Mouse (Mus musculus): Measurements from ENCODE around the gene Zbtb32. TPM values are rescaled to one million over a fixed set of nuclear protein-coding genes. Genes with fewer than 3 reads are reported as not detected.

Zbtb32 gene
- 0.36 and 0.63 TPM in 2 replicates for polyA plus RNA-seq (2015; fragmentation: Nextera tagmentation; extraction: Ambion mirVana)

- Histone ChIP-seq H3K36me3 (no peaks in the 10 kb centered on the region), H3K27ac (peak within 1 kb of the TSS; percentile 67), H3K9ac (no peak within 1 kb of the TSS), H3K9me3 (replicated peaks) (no peaks in the 10 kb centered on the region), H3K27me3 (0 out of 2 replicates have a peak, but pooled peaks cover 3% of the 10 kb centered on the region), H3K4me3 (replicated peaks) (no peak within 1 kb of the TSS), H3K4me1 (peaks cover 29% of the 10 kb centered on the region), H3K4me2 (peak within 1 kb of the TSS; percentile 27; the same call in 1 of the 2 replicates)
- 95% methylated on average over 12 of the region's 12 CpGs for WGBS
- ATAC-seq (replicated peaks; ENCODE audit: low FRiP score), result no peak
Observed at GRCm38 (mm10) chr7:30598786-30599185, at the start of gene Zbtb32. Gene Zbtb32 (minus strand): TSS chr7:30598909.

- peaks cover 27% of the 10 kb centered on the region for H3K27me3 ChIP-seq
- H3K27ac ChIP-seq, result no peak overlapping the region
- peaks cover 41% of the 10 kb centered on the region for H3K36me3 ChIP-seq
- H3K9me3 ChIP-seq (replicated peaks), result no peaks in the 10 kb centered on the region
- H3K4me2 ChIP-seq, result no peak overlapping the region
- H3K4me3 ChIP-seq (replicated peaks), result no peak overlapping the region
- 11% methylated on average over 4 of the region's 4 CpGs for WGBS
- H3K9ac ChIP-seq, result no peak overlapping the region
- H3K4me1 ChIP-seq, result peaks cover 22% of the 10 kb centered on the region
- ATAC-seq (replicated peaks; ENCODE audit: low FRiP score), result 0 out of 2 replicates have a peak, but pooled peaks have one; percentile 20
Observed at GRCm38 (mm10) chr7:30639083-30639482, 40.4 kb upstream of the Zbtb32 start.

GRCm38 (mm10) chr7:30636395-30636794 lies 37.7 kb upstream of the Zbtb32 start:
- Histone ChIP-seq H3K4me2 (no peak overlapping the region), H3K9ac (no peak overlapping the region), H3K27ac (no peak overlapping the region), H3K4me3 (replicated peaks) (no peak overlapping the region), H3K9me3 (replicated peaks) (no peaks in the 10 kb centered on the region), H3K36me3 (peaks cover 14% of the 10 kb centered on the region), H3K27me3 (peaks cover 53% of the 10 kb centered on the region), H3K4me1 (peaks cover 30% of the 10 kb centered on the region)
- ATAC-seq (replicated peaks; ENCODE audit: low FRiP score), result no peak
- 24% methylated on average over 11 of the region's 11 CpGs for WGBS

GRCm38 (mm10) chr7:30635752-30636151 lies 37.0 kb upstream of the Zbtb32 start, which contains the start of gene Etv2:
Gene Etv2 (minus strand): TSS chr7:30635852.
- ATAC-seq (replicated peaks; ENCODE audit: low FRiP score), result no peak
- 7% methylated on average over 5 of the region's 5 CpGs for WGBS
- peaks cover 8% of the 10 kb centered on the region for H3K36me3 ChIP-seq
- peaks cover 30% of the 10 kb centered on the region for H3K4me1 ChIP-seq
- H3K9ac ChIP-seq, result no peak within 1 kb of the TSS
- H3K4me3 ChIP-seq (replicated peaks), result peak within 1 kb of the TSS; percentile 26
- H3K9me3 ChIP-seq (replicated peaks), result no peaks in the 10 kb centered on the region
- H3K4me2 ChIP-seq, result peak within 1 kb of the TSS; percentile 56
- H3K27ac ChIP-seq, result no peak within 1 kb of the TSS
- peaks cover 58% of the 10 kb centered on the region for H3K27me3 ChIP-seq

GRCm38 (mm10) chr7:30634621-30635020 lies 35.9 kb upstream of the Zbtb32 start:
- Histone ChIP-seq H3K9me3 (replicated peaks) (no peaks in the 10 kb centered on the region), H3K4me3 (replicated peaks) (peak overlapping the region; percentile 26), H3K9ac (no peak overlapping the region), H3K27me3 (peaks cover 69% of the 10 kb centered on the region), H3K4me1 (peaks cover 30% of the 10 kb centered on the region), H3K4me2 (peak overlapping the region; percentile 56), H3K36me3 (no peaks in the 10 kb centered on the region), H3K27ac (no peak overlapping the region)
- ATAC-seq (replicated peaks; ENCODE audit: low FRiP score), result peak; percentile 73
- under 1% methylated on average over 20 of the region's 20 CpGs for WGBS

GRCm38 (mm10) chr7:30633762-30634412 lies 35.2 kb upstream of the Zbtb32 start:
- ATAC-seq (replicated peaks; ENCODE audit: low FRiP score), result no peak
- 4% methylated on average over 27 of the region's 27 CpGs for WGBS
- H3K27me3 ChIP-seq, result peaks cover 76% of the 10 kb centered on the region
- H3K9me3 ChIP-seq (replicated peaks), result no peaks in the 10 kb centered on the region
- 0 out of 2 replicates have a peak overlapping the region, but pooled peaks have one; percentile 2 for H3K9ac ChIP-seq
- H3K4me2 ChIP-seq, result 0 out of 2 replicates have a peak overlapping the region, but pooled peaks have one; percentile 14
- H3K27ac ChIP-seq, result no peak overlapping the region
- H3K4me3 ChIP-seq (replicated peaks), result peak overlapping the region; percentile 12
- H3K4me1 ChIP-seq, result peaks cover 26% of the 10 kb centered on the region
- H3K36me3 ChIP-seq, result no peaks in the 10 kb centered on the region

GRCm38 (mm10) chr7:30629013-30629412 lies 30.3 kb upstream of the Zbtb32 start:
- H3K9ac ChIP-seq, result no peak overlapping the region
- no peak overlapping the region for H3K4me3 ChIP-seq (replicated peaks)
- H3K27me3 ChIP-seq, result peaks cover 52% of the 10 kb centered on the region
- H3K9me3 ChIP-seq (replicated peaks), result no peaks in the 10 kb centered on the region
- H3K27ac ChIP-seq, result no peak overlapping the region
- H3K4me2 ChIP-seq, result no peak overlapping the region
- ATAC-seq (replicated peaks; ENCODE audit: low FRiP score), result no peak
- peaks cover 19% of the 10 kb centered on the region for H3K4me1 ChIP-seq
- peaks cover 6% of the 10 kb centered on the region for H3K36me3 ChIP-seq

GRCm38 (mm10) chr7:30626647-30627046 lies 27.9 kb upstream of the Zbtb32 start:
- 84% methylated on average over 5 of the region's 5 CpGs for WGBS

GRCm38 (mm10) chr7:30625530-30626384 lies 27.0 kb upstream of the Zbtb32 start, which contains the start of gene Cox6b1:
Gene Cox6b1 (minus strand): TSS chr7:30626151.
- Histone ChIP-seq H3K36me3 (peaks cover 38% of the 10 kb centered on the region), H3K27ac (peak within 1 kb of the TSS; percentile 49), H3K27me3 (peaks cover 21% of the 10 kb centered on the region), H3K4me3 (replicated peaks) (peak within 1 kb of the TSS; percentile 86), H3K4me2 (peak within 1 kb of the TSS; percentile 83), H3K9me3 (replicated peaks) (no peaks in the 10 kb centered on the region), H3K4me1 (peaks cover 13% of the 10 kb centered on the region), H3K9ac (peak within 1 kb of the TSS; percentile 73)
- WGBS, result 1% methylated on average over 44 of the region's 44 CpGs
- ATAC-seq (replicated peaks; ENCODE audit: low FRiP score), result peak; percentile 93

More at GRCm38 (mm10) chr7:30626647-30627046, 27.9 kb upstream of the Zbtb32 start:
- peaks cover 29% of the 10 kb centered on the region for H3K27me3 ChIP-seq
- H3K9ac ChIP-seq, result no peak overlapping the region
- H3K4me2 ChIP-seq, result peak overlapping the region; percentile 83
- H3K4me3 ChIP-seq (replicated peaks), result peak overlapping the region; percentile 86; the same call in 1 of the 2 replicates
- no peak for ATAC-seq (replicated peaks; ENCODE audit: low FRiP score)
- H3K9me3 ChIP-seq (replicated peaks), result no peaks in the 10 kb centered on the region
- H3K4me1 ChIP-seq, result peaks cover 13% of the 10 kb centered on the region
- H3K27ac ChIP-seq, result no peak overlapping the region
- H3K36me3 ChIP-seq, result peaks cover 30% of the 10 kb centered on the region

- H3K27ac ChIP-seq, result no peak overlapping the region
- peaks cover 87% of the 10 kb centered on the region for H3K36me3 ChIP-seq
- H3K4me2 ChIP-seq, result no peak overlapping the region
- ATAC-seq (replicated peaks; ENCODE audit: low FRiP score), result no peak
- WGBS, result 88% methylated on average over 3 of the region's 3 CpGs
- H3K4me3 ChIP-seq (replicated peaks), result no peak overlapping the region
- H3K9me3 ChIP-seq (replicated peaks), result no peaks in the 10 kb centered on the region
- H3K9ac ChIP-seq, result no peak overlapping the region
- peaks cover under 1% of the 10 kb centered on the region for H3K4me1 ChIP-seq
- no peaks in the 10 kb centered on the region for H3K27me3 ChIP-seq
Observed at GRCm38 (mm10) chr7:30619202-30619601, 20.5 kb upstream of the Zbtb32 start.

GRCm38 (mm10) chr7:30618658-30619057 lies 19.9 kb upstream of the Zbtb32 start:
- WGBS, result 95% methylated on average over 9 of the region's 9 CpGs
- H3K9ac ChIP-seq, result no peak overlapping the region
- H3K36me3 ChIP-seq, result peaks cover 82% of the 10 kb centered on the region
- no peaks in the 10 kb centered on the region; the same call in 1 of the 2 replicates for H3K4me1 ChIP-seq
- no peak overlapping the region for H3K4me2 ChIP-seq
- H3K9me3 ChIP-seq (replicated peaks), result no peaks in the 10 kb centered on the region
- H3K27ac ChIP-seq, result no peak overlapping the region
- H3K27me3 ChIP-seq, result no peaks in the 10 kb centered on the region
- H3K4me3 ChIP-seq (replicated peaks), result no peak overlapping the region
- no peak for ATAC-seq (replicated peaks; ENCODE audit: low FRiP score)

Measured in kidney, embryonic 15.5 days (tissue).